Mouse (Mus musculus) ZHBTc4 (cell line): Measurements from ENCODE around the gene Acsl4.

Source experiments
- DNase-seq: peaks from one replicate; pipeline ENCODE4 v3.0.0-alpha.2; 2011; ENCODE audit warnings: low read depth, low spot score

The Acsl4 gene

GRCm38 (mm10) chrX:142358427-142358826, 31.9 kb downstream of the Acsl4 start:
- DNase-seq: no peak

GRCm38 (mm10) chrX:142336207-142336606, 54.1 kb downstream of the Acsl4 start:
- DNase-seq: no peak

GRCm38 (mm10) chrX:142335502-142335901, 54.8 kb downstream of the Acsl4 start:
- no peak for DNase-seq

- no peak for DNase-seq
Measured at GRCm38 (mm10) chrX:142325760-142326159, 64.6 kb downstream of the Acsl4 start.

GRCm38 (mm10) chrX:142316106-142316505, 74.2 kb downstream of the Acsl4 start:
- no peak for DNase-seq

GRCm38 (mm10) chrX:142315270-142315669, 75.1 kb downstream of the Acsl4 start:
- no peak for DNase-seq

GRCm38 (mm10) chrX:142314307-142315024, 75.9 kb downstream of the Acsl4 start:
- DNase-seq: peak; percentile 73

GRCm38 (mm10) chrX:142310431-142310830, 79.9 kb downstream of the Acsl4 start:
- DNase-seq: no peak

- DNase-seq: peak; percentile 24
Measured at GRCm38 (mm10) chrX:142305869-142306581, 84.3 kb downstream of the Acsl4 start, which contains the start of gene Kcne1l. Gene Kcne1l, minus strand, starts transcription at chrX:142306294.

- peak; percentile 11 for DNase-seq
Measured at GRCm38 (mm10) chrX:142305010-142305868, 85.1 kb downstream of the Acsl4 start.

- DNase-seq: no peak
Measured at GRCm38 (mm10) chrX:142304592-142304991, 85.7 kb downstream of the Acsl4 start.

GRCm38 (mm10) chrX:142303456-142303855, 86.9 kb downstream of the Acsl4 start:
- DNase-seq: no peak

GRCm38 (mm10) chrX:142285905-142286304, 104.4 kb downstream of the Acsl4 start:
- no peak for DNase-seq

- no peak for DNase-seq
Measured at GRCm38 (mm10) chrX:142276573-142276972, 113.8 kb downstream of the Acsl4 start.

- DNase-seq: no peak
Measured at GRCm38 (mm10) chrX:142276031-142276430, 114.3 kb downstream of the Acsl4 start.
